Mouse (Mus musculus): ENCODE measurements around the gene Ccdc141. TPM values are rescaled to one million over a fixed set of nuclear protein-coding genes. Genes with fewer than 3 reads are reported as not detected.

The Ccdc141 gene
- polyA plus RNA-seq, 1 experiment from 2014 or later, result 4.7 TPM

GRCm38 (mm10) chr2:76969637-76970036 lies 200.8 kb downstream of the Ccdc141 start:
- WGBS, result 82% methylated on average over 21 of the region's 21 CpGs
- Histone ChIP-seq H3K4me2 (ENCODE audit: low read depth, severe bottlenecking) (no peak overlapping the region), H3K27ac (replicated peaks; ENCODE audit: low read depth, low read length) (no peak overlapping the region), H3K4me3 (ENCODE audit: low read depth, low read length) (no peak overlapping the region), H3K27me3 (ENCODE audit: control insufficient read depth, insufficient read depth, low read length) (no peaks in the 10 kb centered on the region), H3K36me3 (ENCODE audit: control insufficient read depth, insufficient read depth, low read length) (no peaks in the 10 kb centered on the region), H3K4me1 (ENCODE audit: control insufficient read depth, insufficient read depth, low read length) (no peaks in the 10 kb centered on the region), H3K9me3 (ENCODE audit: control insufficient read depth, low read length) (no peaks in the 10 kb centered on the region), H3K9ac (ENCODE audit: low read length) (no peak overlapping the region)
- ATAC-seq (ENCODE audit: insufficient number of reproducible peaks, low FRiP score, low TSS enrichment, low read depth), result no peak
- no peak for DNase-seq (ENCODE audit: low spot score)

DNA sequence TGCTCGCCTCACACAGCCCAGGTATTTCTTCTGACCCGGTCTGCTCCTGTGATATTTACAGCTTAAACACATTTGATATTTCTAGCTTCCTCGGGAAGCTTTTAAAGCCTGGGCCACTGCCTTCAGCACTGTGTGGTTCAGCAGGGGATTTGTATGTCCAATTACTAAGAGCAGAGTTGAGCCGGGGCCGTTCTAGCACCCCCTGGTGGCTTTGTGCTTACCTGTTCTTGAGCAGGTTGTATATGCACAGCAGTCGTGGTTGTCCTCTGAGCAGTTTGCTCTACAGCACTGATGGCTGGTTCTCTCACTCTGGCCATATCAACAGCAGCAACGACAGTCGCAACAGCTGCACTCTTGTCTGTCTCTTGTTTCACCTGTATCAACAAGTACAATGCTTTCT lies 201.5 kb downstream of the Ccdc141 start:
- H3K4me3 ChIP-seq (ENCODE audit: low read depth, low read length), result no peak overlapping the region
- H3K9me3 ChIP-seq (ENCODE audit: control insufficient read depth, low read length), result no peaks in the 10 kb centered on the region
- ATAC-seq (ENCODE audit: insufficient number of reproducible peaks, low FRiP score, low TSS enrichment, low read depth), result peak; percentile 79; the same call in 1 of the 2 replicates
- WGBS, result 26% methylated on average over 8 of the region's 8 CpGs
- no peaks in the 10 kb centered on the region for H3K27me3 ChIP-seq (ENCODE audit: control insufficient read depth, insufficient read depth, low read length)
- DNase-seq (ENCODE audit: low spot score), result peak; percentile 89
- no peaks in the 10 kb centered on the region for H3K36me3 ChIP-seq (ENCODE audit: control insufficient read depth, insufficient read depth, low read length)
- no peak overlapping the region for H3K4me2 ChIP-seq (ENCODE audit: low read depth, severe bottlenecking)
- H3K9ac ChIP-seq (ENCODE audit: low read length), result no peak overlapping the region
- H3K4me1 ChIP-seq (ENCODE audit: control insufficient read depth, insufficient read depth, low read length), result no peaks in the 10 kb centered on the region
- no peak overlapping the region for H3K27ac ChIP-seq (replicated peaks; ENCODE audit: low read depth, low read length)

GRCm38 (mm10) chr2:76966582-76966981 lies 203.9 kb downstream of the Ccdc141 start:
- no peaks in the 10 kb centered on the region for H3K27me3 ChIP-seq (ENCODE audit: control insufficient read depth, insufficient read depth, low read length)
- DNase-seq (ENCODE audit: low spot score) (no peak), ATAC-seq (ENCODE audit: insufficient number of reproducible peaks, low FRiP score, low TSS enrichment, low read depth) (no peak)
- no peaks in the 10 kb centered on the region for H3K9me3 ChIP-seq (ENCODE audit: control insufficient read depth, low read length)
- WGBS, result 95% methylated on average over 6 of the region's 6 CpGs
- H3K27ac ChIP-seq (replicated peaks; ENCODE audit: low read depth, low read length), result no peak overlapping the region
- no peak overlapping the region for H3K9ac ChIP-seq (ENCODE audit: low read length)
- H3K36me3 ChIP-seq (ENCODE audit: control insufficient read depth, insufficient read depth, low read length), result no peaks in the 10 kb centered on the region
- H3K4me1 ChIP-seq (ENCODE audit: control insufficient read depth, insufficient read depth, low read length), result no peaks in the 10 kb centered on the region
- H3K4me3 ChIP-seq (ENCODE audit: low read depth, low read length), result no peak overlapping the region
- H3K4me2 ChIP-seq (ENCODE audit: low read depth, severe bottlenecking), result no peak overlapping the region

DNA sequence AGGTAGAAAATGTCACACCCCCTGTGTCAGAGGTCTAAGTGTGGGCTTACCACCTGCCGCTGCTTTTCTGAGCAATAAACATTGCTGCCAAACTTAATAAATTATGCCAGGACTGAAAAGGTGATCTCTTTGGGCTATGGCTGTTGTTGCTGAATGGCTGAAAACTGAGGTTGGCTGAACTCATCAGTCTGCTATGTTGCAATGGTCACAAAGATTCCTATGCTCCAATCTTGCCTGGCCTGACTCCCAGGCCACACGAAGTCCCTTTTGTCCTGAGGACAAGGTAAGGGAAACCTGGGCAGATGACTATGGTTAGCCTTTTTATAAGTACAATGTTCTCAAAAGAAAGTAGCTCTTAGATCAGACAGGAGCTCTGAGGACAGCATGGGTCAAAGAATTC lies 204.4 kb downstream of the Ccdc141 start:
- no peak overlapping the region for H3K4me3 ChIP-seq (ENCODE audit: low read depth, low read length)
- H3K36me3 ChIP-seq (ENCODE audit: control insufficient read depth, insufficient read depth, low read length), result no peaks in the 10 kb centered on the region
- no peak for DNase-seq (ENCODE audit: low spot score)
- no peak overlapping the region for H3K27ac ChIP-seq (replicated peaks; ENCODE audit: low read depth, low read length)
- no peaks in the 10 kb centered on the region for H3K4me1 ChIP-seq (ENCODE audit: control insufficient read depth, insufficient read depth, low read length)
- H3K4me2 ChIP-seq (ENCODE audit: low read depth, severe bottlenecking), result no peak overlapping the region
- no peak overlapping the region for H3K9ac ChIP-seq (ENCODE audit: low read length)
- no peaks in the 10 kb centered on the region for H3K27me3 ChIP-seq (ENCODE audit: control insufficient read depth, insufficient read depth, low read length)
- H3K9me3 ChIP-seq (ENCODE audit: control insufficient read depth, low read length), result no peaks in the 10 kb centered on the region
- no peak for ATAC-seq (ENCODE audit: insufficient number of reproducible peaks, low FRiP score, low TSS enrichment, low read depth)
- WGBS, result 74% methylated on average over 2 of the region's 2 CpGs

GRCm38 (mm10) chr2:76965542-76965941 lies 204.9 kb downstream of the Ccdc141 start:
- no peak overlapping the region for H3K4me3 ChIP-seq (ENCODE audit: low read depth, low read length)
- 80% methylated on average over 7 of the region's 7 CpGs for WGBS
- no peak overlapping the region for H3K4me2 ChIP-seq (ENCODE audit: low read depth, severe bottlenecking)
- no peaks in the 10 kb centered on the region for H3K9me3 ChIP-seq (ENCODE audit: control insufficient read depth, low read length)
- DNase-seq (ENCODE audit: low spot score) (no peak), ATAC-seq (ENCODE audit: insufficient number of reproducible peaks, low FRiP score, low TSS enrichment, low read depth) (no peak)
- no peaks in the 10 kb centered on the region for H3K4me1 ChIP-seq (ENCODE audit: control insufficient read depth, insufficient read depth, low read length)
- no peaks in the 10 kb centered on the region for H3K27me3 ChIP-seq (ENCODE audit: control insufficient read depth, insufficient read depth, low read length)
- no peaks in the 10 kb centered on the region for H3K36me3 ChIP-seq (ENCODE audit: control insufficient read depth, insufficient read depth, low read length)
- no peak overlapping the region for H3K9ac ChIP-seq (ENCODE audit: low read length)
- H3K27ac ChIP-seq (replicated peaks; ENCODE audit: low read depth, low read length), result no peak overlapping the region

GRCm38 (mm10) chr2:76962045-76962432 lies 208.4 kb downstream of the Ccdc141 start:
- Histone ChIP-seq H3K4me2 (ENCODE audit: low read depth, severe bottlenecking) (no peak overlapping the region), H3K27me3 (ENCODE audit: control insufficient read depth, insufficient read depth, low read length) (no peaks in the 10 kb centered on the region), H3K36me3 (ENCODE audit: control insufficient read depth, insufficient read depth, low read length) (no peaks in the 10 kb centered on the region), H3K9ac (ENCODE audit: low read length) (no peak overlapping the region), H3K4me3 (ENCODE audit: low read depth, low read length) (no peak overlapping the region), H3K27ac (replicated peaks; ENCODE audit: low read depth, low read length) (no peak overlapping the region), H3K9me3 (ENCODE audit: control insufficient read depth, low read length) (no peaks in the 10 kb centered on the region), H3K4me1 (ENCODE audit: control insufficient read depth, insufficient read depth, low read length) (no peaks in the 10 kb centered on the region)
- 89% methylated on average over 6 of the region's 6 CpGs for WGBS
- DNase-seq (ENCODE audit: low spot score) (no peak), ATAC-seq (ENCODE audit: insufficient number of reproducible peaks, low FRiP score, low TSS enrichment, low read depth) (no peak)

GRCm38 (mm10) chr2:76961420-76962044 lies 208.9 kb downstream of the Ccdc141 start:
- Histone ChIP-seq H3K9ac (ENCODE audit: low read length) (no peak overlapping the region), H3K4me2 (ENCODE audit: low read depth, severe bottlenecking) (no peak overlapping the region), H3K4me1 (ENCODE audit: control insufficient read depth, insufficient read depth, low read length) (no peaks in the 10 kb centered on the region), H3K27me3 (ENCODE audit: control insufficient read depth, insufficient read depth, low read length) (no peaks in the 10 kb centered on the region), H3K4me3 (ENCODE audit: low read depth, low read length) (no peak overlapping the region), H3K27ac (replicated peaks; ENCODE audit: low read depth, low read length) (no peak overlapping the region), H3K36me3 (ENCODE audit: control insufficient read depth, insufficient read depth, low read length) (no peaks in the 10 kb centered on the region), H3K9me3 (ENCODE audit: control insufficient read depth, low read length) (no peaks in the 10 kb centered on the region)
- no peak for DNase-seq (ENCODE audit: low spot score)
- no peak for ATAC-seq (ENCODE audit: insufficient number of reproducible peaks, low FRiP score, low TSS enrichment, low read depth)
- 92% methylated on average over 10 of the region's 10 CpGs for WGBS

Small RNA genes within 50 kb of the gene (microRNA-seq; reads per million reads assigned to microRNA genes)
- gene Gm44360, result not detected

Other genes with a start within 250 kb of the Ccdc141 start
- gene Ttn, start 188.1 kb downstream of the Ccdc141 start, polyA plus RNA-seq (2014; fragmentation: Nextera tagmentation; extraction: Ambion mirVana), result 6.3 and 7.1 TPM in 2 replicates
- gene Sestd1, start 110.0 kb upstream of the Ccdc141 start, polyA plus RNA-seq (2014; fragmentation: Nextera tagmentation; extraction: Ambion mirVana), result 28.5 and 32.1 TPM in 2 replicates

Data from limb, embryonic 11.5 days (tissue).